Mouse (Mus musculus): Measurements from ENCODE around the gene Cox14. TPM values are rescaled to one million over a fixed set of nuclear protein-coding genes. Genes with fewer than 3 reads are reported as not detected.

Cox14 gene
- polyA plus RNA-seq (2015; fragmentation: Nextera tagmentation; extraction: Ambion mirVana): 330 and 351 TPM in 2 replicates

DNA sequence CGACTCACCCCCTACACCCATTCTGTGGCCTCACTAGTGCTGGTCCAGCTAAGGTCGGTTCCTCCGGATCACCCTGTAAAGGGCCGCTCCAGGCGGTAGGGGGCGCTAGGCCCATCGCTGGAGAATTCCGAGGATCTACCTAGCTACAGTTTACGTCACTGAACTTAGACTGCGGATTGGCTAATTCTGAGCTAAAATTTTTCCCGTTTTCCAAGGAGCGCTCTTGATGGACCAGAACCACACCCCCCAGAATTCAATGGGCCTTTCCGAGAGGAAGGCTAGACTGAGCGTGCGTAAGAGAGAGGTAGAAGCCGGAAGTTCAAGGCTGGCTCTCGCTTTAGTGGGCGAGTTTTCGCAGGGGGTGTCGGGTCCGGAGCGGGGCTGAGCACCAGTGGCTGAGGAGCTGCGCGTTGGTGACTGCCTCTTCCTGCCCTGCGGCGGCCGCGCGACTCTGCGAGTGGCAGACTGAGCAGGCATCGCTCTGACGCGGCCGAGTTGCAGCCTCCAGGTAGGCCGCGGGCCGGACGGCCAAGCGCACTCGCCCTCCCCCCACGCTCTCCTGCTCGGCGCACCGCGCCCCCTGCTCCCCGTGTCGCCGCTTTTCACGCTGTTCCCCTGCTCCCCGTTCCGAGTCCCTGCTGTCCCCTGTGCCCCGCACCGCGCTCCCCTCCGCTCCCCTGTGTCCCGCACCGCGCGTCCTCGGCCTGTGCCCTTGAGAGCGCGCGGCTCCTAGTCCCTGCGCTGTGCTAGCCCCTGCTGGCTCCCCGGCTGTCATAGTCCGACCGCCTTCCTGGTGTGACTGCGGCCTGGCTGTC is at the start of gene Cox14:
Gene Cox14, plus strand, starts transcription at position 278 of the 815 bp plus-strand sequence.

GRCm38 (mm10) chr15:99701999-99702900 is 23.2 kb upstream of the Cox14 start, which contains the start of gene Smarcd1:
Gene Smarcd1 (plus strand): TSS chr15:99702129.

DNA sequence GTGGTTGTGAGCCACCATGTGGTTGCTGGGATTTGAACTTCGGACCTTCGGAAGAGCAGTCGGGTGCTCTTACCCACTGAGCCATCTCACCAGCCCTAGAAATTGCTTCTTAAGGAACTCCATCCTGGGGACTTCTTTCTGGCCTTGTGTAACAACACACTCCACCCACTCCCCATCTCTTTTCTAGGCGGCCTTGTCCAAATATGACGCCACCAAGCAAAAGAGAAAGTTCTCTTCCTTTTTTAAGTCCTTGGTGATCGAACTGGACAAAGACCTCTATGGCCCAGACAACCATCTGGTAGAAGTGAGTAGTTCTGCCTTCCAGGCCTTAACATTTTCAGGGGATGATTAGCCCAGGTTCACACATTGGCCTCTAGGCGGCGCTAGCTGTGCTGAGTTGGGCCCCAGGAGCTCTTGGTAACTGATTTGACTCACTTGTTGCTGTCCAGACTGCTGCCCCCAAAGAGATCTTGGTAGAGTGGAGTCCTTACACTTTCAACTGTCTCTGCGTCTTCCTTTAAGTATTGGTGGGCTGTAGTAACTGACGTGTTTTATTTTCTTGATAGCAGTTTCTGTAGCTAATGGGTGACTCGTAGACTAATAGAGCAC is 19.9 kb upstream of the Cox14 start, which contains the start of gene Gm17349:
Gene Gm17349, minus strand, starts transcription at position 51 of the 609 bp plus-strand sequence.

DNA sequence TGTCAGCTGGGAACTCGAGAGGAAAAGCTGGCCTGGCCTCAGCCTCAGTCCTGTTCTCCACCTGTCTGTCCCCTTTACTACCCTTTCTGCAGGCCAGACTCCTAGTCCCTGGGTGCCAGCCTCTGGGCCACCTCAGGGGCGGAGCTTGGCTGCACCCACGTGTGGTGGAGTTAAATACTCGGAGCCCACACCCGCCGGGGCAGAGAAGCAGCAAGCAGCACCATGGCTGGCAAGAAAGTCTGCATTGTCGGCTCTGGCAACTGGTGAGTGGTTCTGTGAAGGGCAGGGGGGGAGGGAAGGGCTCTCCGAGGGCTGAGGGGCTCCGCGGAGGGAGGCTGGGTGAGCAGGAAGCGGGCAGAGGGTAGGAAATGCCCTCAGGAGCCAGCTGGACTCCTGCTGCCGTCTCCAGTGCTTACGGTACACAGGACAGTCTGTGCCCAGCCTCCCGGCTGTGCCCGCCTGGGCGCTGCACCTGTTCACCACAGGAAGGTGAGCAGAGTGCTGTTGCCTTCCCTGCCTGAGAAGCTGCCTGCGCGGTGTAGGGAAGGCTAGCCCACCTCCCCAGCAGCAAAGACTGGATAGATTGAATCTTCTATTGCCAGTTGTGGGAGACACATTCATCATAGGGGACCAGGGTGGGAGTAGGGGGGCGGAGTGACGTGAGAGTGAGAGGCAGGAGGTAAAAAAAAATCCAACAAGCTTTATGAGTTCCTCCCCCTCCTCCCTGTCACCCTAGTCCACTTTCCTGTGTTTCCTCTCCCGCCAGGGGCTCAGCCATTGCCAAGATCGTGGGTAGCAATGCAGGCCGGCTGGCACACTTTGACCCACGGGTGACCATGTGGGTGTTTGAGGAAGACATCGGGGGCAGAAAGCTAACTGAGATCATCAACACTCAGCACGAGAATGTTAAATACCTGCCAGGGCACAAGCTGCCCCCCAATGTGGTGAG is 7.8 kb upstream of the Cox14 start, which contains the start of gene Gpd1:
Gene Gpd1, plus strand, starts transcription at position 130 of the 949 bp plus-strand sequence.

GRCm38 (mm10) chr15:99772881-99772924 is 47.3 kb downstream of the Cox14 start, which contains the start of gene Cers5:
Gene Cers5 (minus strand): TSS chr15:99772885.

Other genes starting within 250 kb of the Cox14 start
- not detected in 2 replicates for gene Faim2, start 197.5 kb upstream of the Cox14 start, polyA plus RNA-seq (2015; fragmentation: Nextera tagmentation; extraction: Ambion mirVana)
- gene Aqp2, start 146.6 kb upstream of the Cox14 start, polyA plus RNA-seq (2015; fragmentation: Nextera tagmentation; extraction: Ambion mirVana): 0.19 TPM in 1 of 2 replicates, not detected in the other
- gene Aqp5, start 134.8 kb upstream of the Cox14 start, polyA plus RNA-seq (2015; fragmentation: Nextera tagmentation; extraction: Ambion mirVana): 0.22 TPM in 1 of 2 replicates, not detected in the other
- not detected in 2 replicates for gene Aqp6, start 124.2 kb upstream of the Cox14 start, polyA plus RNA-seq (2015; fragmentation: Nextera tagmentation; extraction: Ambion mirVana)
- 24.8 and 27.4 TPM in 2 replicates for gene Racgap1, start 74.0 kb upstream of the Cox14 start, polyA plus RNA-seq (2015; fragmentation: Nextera tagmentation; extraction: Ambion mirVana)
- 0.63 and 0.87 TPM in 2 replicates for gene Asic1, start 55.2 kb upstream of the Cox14 start, polyA plus RNA-seq (2015; fragmentation: Nextera tagmentation; extraction: Ambion mirVana)
- gene Smarcd1, start 23.5 kb upstream of the Cox14 start, polyA plus RNA-seq (2015; fragmentation: Nextera tagmentation; extraction: Ambion mirVana): 8.8 and 10.3 TPM in 2 replicates
- not detected in 2 replicates for gene Gm17349, start 20.1 kb upstream of the Cox14 start, polyA plus RNA-seq (2015; fragmentation: Nextera tagmentation; extraction: Ambion mirVana)
- gene Gpd1, start 8.1 kb upstream of the Cox14 start, polyA plus RNA-seq (2015; fragmentation: Nextera tagmentation; extraction: Ambion mirVana): 134 and 236 TPM in 2 replicates
- gene Cers5, start 47.3 kb downstream of the Cox14 start, polyA plus RNA-seq (2015; fragmentation: Nextera tagmentation; extraction: Ambion mirVana): 27.7 and 33.8 TPM in 2 replicates
- 35.0 and 35.3 TPM in 2 replicates for gene Lima1, start 149.8 kb downstream of the Cox14 start, polyA plus RNA-seq (2015; fragmentation: Nextera tagmentation; extraction: Ambion mirVana)
- gene Fam186a, start 241.4 kb downstream of the Cox14 start, polyA plus RNA-seq (2015; fragmentation: Nextera tagmentation; extraction: Ambion mirVana): 0.02 and 0.10 TPM in 2 replicates
- 21.5 and 24.7 TPM in 2 replicates for gene Larp4, start 244.4 kb downstream of the Cox14 start, polyA plus RNA-seq (2015; fragmentation: Nextera tagmentation; extraction: Ambion mirVana)

All from skeletal muscle tissue, postnatal 0 days (tissue).